Mouse (Mus musculus) spleen, adult 18-20 months (tissue): ENCODE data around the gene Fxr2.
"Not testable (repeated sequence)": the region's sequence is repeated elsewhere in the genome, so short reads cannot be mapped to it uniquely, and the experiment has no call there.

Experiments
- DNase-seq, 2 experiments: peaks; one replicate each; pipeline ENCODE4 v3.0.0; 2022; ENCODE audit warnings: mixed read lengths in 2 of 2

The Fxr2 gene

DNA sequence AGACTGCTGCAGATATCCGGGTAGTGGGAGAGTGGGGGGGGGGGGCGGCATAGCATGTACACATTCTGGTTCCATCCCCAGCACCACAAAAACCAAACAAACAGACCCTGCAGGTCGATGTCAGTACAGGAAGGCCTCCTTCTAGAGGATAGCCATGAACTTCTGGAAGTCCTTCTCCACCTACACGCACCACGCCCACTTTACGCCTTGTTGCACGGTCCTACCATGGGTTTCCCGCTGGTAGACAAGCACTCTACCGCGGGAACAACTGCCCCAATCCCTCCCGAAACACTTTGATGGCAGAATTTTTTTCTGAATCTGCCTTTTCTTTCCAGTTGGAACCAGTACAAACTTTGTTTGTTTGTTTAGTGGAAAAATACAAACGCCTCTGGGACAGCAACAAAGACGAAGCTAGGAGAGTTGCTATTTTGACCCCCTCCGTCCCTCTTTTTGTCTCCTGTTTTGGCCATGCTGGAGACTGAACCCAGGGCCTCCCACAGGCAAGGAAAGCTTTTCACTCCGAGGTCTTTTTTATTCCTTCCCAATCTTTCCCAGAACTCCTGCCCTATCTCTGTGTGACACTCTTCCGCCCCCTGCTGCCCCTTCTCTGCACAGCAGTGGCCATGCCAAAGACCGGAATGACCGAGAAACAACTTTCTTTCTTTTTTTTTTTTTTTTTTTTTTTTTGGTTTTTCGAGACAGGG, 19.1 kb upstream of the Fxr2 start:
- DNase-seq: peak; percentile 57 to 74

DNA sequence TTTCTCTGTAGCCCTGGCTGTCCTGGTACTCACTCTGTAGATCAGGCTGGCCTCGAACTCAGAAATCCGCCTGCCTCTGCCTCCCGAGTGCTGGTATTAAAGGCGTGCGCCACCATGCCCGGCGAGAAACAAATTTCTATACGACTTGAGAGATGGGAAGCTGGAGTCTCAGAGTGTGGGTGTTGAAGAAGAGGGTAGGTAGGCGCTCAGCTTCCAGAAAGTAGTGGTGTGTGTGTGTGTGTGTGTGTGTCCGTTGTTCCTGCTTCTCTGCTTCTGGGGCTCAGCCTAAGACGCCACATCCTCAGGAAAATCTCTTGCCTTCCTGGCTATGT, 18.6 kb upstream of the Fxr2 start:
- not testable (repeated sequence) for DNase-seq

DNA sequence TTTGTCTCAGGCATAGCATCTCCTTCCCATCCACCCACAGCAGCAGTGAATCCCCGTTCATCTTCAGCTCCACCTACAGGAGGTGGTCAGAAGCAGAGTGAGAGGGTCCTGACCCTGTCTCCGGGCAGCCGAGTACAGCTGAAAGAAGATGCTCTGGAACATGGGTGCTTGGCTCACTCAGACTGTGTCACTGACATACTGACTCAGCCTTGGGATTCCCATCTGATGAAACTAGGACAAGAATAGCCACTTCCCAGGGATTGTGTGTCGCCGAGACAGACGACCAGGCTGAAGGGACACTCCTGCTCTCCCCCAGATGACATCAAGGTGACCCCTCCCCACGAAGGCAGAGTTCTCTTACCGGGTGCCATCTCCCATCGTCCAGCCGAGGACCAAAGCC, 16.0 kb upstream of the Fxr2 start:
- DNase-seq: no peak

DNA sequence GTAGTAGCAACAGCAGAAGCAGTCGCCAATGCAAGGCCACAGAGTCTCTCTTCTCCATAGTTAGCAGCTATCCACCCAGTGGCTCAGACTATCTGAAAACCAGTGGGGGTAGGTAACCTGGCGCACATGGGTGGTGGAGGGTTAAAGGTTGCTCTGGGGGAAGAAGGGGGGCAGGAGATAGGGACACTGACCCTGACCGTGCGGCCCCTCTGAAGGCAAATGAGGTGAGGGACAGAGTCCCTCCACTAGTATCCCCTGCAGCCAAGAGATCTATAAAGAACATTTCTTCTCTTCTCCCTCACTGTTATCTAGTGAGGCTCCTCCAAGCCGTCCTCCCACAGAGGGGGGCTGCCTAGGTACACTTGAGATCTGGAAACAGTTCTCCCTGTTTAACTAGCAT, 15.0 kb upstream of the Fxr2 start, which contains the start of gene Shbg:
TSS of gene Shbg (minus strand) at position 101 of the 400 bp plus-strand sequence.
- DNase-seq: no peak

DNA sequence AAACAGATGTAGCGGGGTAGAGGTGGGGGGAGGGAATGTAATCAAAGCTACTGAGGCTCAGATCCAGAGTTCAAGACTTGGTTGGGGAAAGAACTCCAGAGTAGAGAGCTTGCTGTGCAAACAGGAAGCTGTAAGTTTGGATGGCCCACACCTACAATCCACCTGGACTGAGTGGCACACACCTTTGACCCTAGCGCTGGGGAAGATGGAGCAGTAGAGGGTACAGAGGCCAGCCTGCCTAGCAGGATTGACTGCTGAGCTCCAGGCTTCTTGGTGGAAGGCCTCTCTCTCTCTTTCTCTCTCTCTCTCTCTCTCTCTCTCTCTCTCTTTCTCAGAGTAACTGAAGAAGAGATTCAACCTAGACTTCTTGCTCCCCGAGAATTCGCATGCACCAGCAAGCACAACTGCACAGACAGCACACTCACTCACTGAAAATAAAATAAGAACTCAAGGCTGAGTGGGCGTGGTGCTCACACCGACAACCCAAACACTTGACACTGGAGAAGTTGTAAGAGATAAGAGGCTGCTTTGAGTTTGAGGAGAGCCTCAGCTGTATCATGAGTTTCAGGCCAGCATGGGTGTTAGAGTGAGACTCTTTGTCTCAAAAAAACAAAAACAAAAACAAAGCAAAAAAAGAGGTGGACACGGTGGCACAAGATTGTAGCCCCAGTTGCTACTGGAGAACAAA, 12.3 kb upstream of the Fxr2 start:
- no peak for DNase-seq

DNA sequence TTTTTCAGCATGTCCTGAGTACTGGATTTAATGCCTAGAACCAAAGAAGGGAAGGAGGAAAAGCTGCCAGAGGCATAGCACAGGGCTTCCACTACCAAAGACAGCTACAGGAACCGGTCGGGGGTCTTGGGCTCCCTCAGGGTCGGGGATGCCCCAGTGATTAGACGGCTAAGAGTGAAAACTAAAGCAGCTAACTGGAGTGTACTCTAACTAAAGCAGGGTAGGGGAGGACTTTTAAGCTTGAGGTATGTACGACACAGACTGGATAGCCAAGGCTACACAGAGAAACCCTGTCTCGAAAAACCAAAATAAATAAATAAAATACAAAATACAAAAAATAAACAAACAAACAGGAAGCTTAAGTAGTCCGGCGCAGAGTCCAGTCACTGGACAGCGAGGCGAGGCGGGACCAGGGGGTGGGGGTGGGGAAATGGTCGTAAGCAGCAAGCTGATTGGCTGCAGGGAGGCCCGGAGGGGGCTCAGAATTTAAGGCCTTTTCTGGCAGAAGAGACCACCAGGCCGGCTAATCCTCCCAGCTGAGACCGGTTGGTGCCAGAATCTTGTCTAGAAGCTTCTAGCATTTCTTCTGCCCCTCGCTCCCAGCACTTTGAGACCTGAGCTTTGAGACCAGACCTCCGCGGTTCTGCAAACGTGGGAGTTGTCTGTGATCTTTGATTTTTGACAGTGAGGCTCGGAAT, 11.1 kb upstream of the Fxr2 start, which contains the start of gene Sat2:
TSS of gene Sat2 (plus strand) at position 454 of the 698 bp plus-strand sequence.
- DNase-seq: no peak

DNA sequence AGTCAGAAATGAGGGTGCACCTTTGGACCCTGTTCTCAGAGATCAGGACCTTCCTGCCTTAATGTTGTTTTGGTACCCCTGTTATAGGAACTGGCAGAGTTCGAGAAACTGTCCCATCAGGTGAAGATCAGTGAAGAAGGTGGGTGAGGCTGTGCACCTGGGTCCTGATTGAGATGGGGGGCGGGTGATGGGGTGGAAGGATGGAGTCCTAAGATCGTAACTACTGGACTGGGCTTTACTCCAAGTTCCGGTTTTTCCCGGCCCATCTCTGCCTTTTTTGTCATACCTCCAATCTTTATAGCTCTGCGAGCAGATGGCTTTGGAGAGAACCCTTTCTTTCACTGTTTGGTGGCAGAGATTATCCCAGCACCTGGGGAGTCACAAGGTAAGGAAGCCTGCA, 10.4 kb upstream of the Fxr2 start:
- no peak for DNase-seq

DNA sequence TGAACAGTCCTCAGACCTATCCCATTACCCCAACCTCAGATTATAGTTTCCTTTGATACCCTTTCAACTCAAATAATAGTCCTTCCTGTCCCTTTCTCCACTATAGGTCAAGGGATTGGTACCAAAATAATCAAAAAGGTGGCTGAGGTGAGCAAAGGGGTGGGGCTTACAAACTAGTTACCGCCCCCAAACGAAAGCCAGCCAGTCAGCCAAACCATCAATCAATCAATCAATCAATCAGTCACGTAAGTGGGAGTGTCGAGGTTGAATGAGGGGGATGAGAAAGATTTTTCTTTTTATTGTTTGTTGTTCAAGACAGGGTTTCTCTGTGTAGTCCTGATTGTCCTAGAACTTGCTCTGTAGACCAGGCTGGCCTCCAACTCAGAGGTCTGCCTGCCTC, 9.8 kb upstream of the Fxr2 start:
- DNase-seq: no peak

DNA sequence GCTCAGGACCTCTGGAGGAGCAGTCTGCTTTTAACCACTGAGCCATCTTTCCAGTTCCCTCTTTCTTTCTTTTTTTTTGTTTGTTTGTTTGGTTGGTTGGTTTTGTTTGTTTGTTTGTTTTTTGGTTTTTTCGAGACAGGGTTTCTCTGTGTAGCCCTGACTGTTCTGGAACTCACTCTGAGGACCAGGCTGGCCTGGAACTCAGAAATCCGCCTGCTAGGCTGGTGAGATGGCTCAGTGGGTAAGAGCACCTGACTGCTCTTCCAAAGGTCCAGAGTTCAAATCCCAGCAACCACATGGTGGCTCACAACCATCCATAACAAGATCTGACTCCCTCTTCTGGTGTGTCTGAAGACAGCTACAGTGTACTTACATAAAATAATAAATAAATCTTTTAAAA, 8.5 kb upstream of the Fxr2 start:
- not testable (repeated sequence) for DNase-seq

DNA sequence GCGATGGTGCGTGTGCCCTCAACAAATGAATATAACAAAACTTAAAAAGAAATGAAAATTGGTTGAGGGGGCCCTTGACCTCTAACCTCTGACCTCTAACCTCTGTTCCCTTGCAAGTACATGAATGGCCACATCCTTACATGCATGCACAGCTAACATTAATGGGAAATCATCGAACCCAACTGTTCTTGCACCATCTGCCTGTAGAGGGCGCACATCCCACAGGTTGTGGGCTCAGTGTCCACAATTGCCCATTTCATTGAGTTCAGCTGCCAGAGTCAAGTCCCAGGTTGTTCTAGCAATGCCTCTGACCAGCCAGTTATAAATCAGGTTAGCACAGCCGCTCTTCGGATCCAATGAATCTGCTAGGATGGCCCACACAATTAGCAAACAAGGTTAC, 4.5 kb upstream of the Fxr2 start:
- peak; percentile 50 to 79 for DNase-seq

DNA sequence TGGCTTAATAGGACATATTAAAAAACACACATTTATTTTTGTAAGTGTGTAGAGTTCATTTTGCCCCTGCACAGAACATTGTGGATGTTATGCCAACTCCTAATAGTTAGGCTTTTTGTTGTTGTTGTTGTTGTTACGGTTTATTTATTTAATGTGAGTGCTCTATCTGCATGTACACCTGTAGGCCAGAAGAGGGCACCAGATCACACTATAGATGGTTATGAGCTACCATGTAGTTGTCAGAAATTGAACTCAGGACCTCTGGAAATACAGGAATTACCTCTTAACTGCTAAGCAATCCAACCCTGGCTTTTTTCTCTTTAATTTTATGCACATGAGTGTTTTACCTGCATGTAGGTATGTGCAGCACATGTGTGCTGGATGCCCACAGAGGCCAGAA, 3.0 kb upstream of the Fxr2 start:
- no peak for DNase-seq

DNA sequence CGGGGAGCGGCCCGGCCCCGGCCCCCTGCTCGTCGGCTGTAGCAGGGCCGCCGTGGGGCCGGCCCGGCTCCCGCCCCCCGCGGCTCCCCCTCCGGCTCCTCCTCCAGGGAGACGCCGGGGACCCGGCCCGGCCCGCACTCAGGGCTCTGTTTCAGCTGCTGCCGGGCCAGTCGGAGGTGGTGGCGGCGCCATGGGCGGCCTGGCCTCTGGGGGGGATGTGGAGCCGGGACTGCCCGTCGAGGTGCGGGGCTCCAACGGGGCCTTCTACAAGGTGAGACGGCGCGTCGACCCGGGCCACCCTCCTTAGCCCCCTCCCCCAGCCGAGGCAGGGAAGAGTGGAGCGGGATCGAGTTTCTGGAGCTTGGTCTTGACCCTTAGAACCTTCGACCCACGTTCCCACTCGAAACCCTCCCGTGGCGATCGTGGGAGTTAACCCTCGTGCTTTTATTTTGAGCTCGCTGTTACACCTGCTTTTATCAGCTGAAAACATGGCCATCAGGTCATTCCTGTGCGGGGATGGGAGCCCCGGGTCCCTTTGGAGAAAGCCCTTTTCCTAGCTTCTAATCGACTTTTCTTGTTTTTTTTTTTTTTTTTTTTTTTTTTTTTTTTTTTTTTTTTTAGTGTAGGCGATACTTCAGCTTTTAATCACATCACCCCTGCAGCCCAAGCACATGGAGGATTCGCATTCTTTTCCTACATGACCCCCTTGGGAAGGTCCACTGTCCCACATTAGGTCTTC, 507 bp downstream of the Fxr2 start:
- no peak for DNase-seq

DNA sequence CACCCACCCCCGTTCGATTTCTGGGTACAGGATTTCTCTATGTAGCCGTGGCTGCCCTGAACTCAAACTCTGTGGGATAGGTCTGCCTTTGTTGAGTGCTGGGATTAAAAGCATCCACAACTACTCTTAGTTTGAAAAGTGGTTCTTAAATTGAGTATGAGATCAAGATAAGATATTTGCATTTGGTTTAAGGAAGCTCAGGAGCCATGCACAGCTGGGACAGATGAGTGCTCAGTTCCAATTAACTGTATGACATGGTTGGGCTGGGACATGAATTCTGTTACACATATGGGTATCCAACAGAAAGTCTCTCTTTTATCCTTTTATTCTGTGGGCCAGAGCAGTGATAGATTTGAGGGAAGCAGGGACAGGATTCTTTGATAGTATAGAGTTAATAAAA, 2.7 kb downstream of the Fxr2 start:
- DNase-seq: no peak

DNA sequence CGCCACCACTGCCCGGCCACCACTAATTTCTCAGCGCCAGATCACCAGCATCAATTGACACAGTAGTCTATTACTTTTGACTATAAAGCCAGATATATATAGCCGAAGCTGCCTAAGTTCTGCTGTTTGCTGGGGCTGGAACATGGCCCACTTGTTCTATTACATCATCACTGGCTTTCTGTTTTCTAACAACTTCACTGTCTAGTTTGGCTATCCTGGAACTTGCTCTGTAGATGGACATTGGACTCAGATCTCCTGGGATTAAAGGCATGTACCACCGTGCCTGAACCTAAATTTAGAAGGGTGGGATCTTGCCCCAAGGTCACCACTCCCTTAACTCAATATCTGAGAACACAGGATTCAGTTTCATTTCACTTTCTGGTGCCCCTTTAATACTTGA, 13.1 kb downstream of the Fxr2 start:
- DNase-seq: no peak

DNA sequence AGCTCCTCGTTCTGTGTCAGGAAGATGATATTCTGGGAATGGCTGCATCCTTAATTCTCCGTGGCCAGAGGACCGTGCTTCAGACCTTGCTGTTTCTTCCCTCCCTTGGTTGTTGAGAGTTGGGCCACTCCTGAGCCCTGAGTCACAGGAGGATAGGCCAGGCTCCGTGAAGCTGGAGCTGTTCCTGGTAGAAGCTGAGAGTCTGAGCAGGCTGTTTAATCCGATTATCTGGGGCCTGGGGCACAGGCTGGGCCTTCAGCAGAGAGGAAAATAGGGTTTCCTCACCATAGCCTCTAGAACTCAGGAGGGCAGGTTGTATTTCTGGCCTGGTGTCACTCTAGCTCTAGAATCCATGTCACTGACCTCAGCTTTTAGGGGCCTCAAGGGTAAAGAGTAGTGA, 20.6 kb downstream of the Fxr2 start:
- DNase-seq: no peak

DNA sequence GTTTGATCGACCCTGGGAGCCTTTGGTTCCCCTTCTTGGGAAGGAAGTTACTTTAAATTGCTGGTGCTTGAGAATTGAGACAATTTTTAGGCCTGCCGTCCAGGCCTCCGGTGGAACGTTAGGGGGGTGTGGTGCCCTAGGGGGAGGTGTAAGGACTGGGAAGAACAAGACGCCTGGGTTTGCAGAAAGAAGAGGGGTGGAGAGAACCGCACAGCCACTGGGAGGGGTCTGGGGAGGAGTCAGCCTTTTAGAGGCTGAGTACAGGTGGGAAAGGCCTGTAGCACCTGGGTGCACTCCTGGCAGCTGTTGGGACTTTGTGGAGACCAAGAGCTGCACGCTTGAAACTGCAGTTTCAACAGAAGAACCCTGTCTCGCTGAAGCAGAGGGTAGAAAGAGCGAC, 22.0 kb downstream of the Fxr2 start:
- DNase-seq: no peak

DNA sequence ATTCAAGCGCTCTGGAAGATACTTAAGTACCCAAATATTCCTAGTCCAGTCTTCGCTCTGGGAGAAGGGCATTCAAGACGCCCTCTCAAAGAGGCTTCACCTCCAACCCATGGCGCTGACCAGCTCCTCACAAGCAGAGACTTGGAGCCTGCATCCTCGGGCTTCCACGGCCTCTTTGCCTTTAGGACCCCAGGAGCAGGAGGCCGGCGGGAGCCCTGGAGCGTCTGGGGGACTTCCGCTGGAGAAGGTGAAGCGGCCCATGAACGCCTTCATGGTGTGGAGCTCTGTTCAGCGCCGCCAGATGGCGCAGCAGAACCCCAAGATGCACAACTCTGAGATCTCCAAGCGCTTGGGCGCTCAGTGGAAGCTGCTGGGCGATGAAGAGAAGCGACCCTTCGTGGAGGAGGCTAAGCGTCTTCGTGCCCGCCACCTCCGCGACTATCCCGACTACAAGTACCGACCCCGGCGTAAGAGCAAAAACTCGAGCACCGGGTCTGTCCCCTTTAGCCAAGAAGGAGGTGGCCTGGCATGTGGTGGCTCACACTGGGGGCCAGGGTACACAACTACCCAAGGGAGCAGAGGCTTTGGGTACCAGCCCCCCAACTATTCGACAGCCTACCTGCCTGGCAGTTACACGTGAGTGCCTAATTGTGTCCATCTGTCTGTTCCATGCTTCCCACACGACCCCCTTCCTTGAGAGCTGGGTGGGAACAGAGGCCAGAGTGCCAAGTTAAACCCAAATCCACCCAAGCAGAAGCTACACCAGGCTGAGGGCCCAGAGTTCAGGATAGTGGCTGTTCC, 22.7 kb downstream of the Fxr2 start, which contains the start of gene Sox15:
TSS of gene Sox15 (plus strand) at position 51 of the 801 bp plus-strand sequence.
- no peak for DNase-seq

DNA sequence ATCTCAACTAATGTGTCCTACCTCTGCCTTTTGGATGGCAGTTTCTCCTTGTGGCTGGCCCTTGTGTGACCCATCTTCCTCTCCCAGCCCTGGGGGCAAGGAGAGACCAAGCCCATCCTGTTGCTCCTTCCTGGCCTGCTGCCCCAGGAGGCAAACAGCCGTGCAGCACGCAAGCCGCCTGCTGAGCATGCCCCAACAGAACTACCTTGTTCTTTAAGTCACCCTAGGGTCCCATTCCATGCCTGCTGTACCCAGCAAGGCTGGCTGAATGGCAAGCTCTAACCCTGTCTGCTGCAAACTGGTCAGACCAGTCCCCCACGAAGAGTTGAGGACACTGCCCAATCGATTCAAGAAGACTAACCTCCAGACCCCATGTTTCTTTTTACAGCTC, 23.3 kb downstream of the Fxr2 start:
- DNase-seq: no peak

DNA sequence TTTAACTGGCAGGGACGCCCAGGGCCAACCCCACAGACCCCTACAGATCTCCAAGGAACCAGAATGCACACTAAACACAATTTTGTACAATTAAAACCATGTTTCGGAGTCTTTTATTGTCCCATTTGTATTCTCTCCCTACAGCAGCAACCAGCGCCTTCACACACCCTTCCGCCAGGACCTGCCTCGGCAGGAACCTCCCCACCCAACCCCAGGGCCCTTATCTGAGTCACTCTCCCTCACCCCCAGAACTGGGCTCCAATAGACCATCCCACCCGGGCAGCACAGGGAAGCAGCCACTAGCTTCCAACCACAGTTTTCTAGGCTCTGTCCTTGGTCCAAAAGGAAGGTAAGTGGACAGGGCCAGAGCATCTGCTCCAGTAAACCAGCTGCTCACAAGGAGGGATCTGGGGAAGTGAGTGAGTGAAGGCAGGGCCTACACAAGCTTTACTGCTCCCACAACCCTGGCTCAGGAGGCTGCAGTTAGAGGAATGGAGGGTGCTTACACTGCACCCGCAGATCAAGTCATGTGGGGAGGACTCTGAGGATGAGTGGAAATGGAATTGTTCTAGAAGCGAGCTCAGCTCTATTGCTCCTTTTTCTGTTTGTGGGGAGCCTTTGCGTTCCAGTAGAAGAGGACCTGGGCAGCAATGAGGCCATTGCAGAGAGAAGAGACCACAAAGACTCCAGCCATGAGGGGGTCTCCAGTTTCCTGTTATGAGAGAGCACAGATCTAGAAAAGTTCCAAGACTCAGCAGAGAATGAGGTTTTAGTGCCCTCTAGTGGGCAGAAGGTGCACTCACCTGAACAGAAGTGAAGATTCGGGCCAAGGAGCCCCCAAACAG, 24.0 kb downstream of the Fxr2 start:
- peak in 1 of 2 experiments; percentile 52 for DNase-seq

DNA sequence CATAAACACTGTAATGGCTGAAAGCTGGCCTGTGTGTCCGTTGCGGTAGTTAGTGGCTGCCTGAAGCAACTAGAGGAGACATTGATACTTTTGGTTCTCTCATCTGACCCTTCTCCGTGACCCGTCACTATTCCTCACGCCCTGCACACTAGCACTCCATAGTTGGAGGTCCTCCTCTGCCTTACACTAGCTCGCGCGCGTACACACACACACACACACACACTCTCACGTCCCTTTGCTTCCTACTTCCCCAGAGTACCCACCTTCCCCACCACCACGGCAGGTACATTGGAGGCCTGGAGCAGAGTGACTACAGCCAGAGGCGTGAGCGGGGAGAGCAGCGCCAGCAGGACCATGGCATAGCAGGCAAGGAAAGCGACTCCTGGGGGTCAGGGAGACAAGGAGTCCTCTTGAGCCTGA, 24.7 kb downstream of the Fxr2 start:
- DNase-seq: no peak

DNA sequence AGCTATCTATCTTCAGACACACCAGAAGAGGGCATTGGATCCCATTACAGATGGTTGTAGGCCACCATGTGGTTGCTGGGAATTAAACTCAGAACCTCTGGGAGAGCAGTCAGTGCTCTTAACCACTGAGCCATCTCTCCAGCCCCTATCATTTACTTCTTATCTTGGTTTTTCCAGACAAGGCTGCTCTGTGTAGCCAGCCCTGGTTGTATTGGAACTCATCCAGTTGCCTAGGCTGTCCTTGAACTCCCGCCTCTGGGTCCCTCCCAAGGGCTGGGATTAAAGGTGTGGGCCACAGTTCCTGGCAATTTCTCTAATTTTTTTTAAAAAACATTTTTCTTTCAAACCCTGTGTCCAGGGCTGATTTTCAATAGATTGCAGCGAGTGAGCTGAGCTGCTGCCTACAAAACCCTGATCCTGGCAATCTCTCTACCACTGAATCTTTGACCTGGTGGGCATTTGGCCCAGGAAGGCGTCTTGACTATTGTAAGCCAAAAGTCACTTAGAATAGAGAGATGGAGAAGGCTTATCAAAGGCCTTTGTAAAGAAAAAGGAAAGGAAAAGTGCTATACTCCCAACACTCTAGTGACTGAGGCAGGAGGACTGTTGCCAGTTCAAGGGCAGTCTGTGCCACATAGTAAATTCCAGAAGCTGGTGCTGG, 28.6 kb downstream of the Fxr2 start:
- DNase-seq: no peak
